Comparison of ENCODE assay signal across 13 mouse cellular contexts in the genomic region with DNA sequence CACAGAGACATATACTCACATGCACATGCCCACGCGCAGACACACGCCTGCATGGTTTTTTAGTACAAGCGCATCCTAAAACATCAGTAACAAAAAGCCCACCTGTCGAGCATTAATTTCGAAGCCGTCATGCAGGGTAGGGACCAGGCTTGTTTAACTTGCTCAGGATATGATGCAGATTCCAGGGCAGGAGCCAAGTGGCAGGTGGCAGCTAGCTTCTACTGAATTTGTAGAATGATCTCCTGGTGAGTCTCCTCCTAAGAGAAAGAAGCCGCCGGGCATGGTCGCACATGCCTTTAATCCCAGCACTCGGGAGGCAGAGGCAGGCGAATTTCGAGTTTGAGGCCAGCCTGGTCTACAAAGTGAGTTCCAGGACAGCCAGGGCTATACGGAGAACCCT. TPM values are rescaled to one million over a fixed set of nuclear protein-coding genes. Genes with fewer than 3 reads are reported as not detected.
"Had no signal": no experiment of that assay in that cellular context is flagged by ENCODE, and none has a peak within 500 bp of the region (broad histone marks: within the 10 kb centered on the region; RNA-seq: fewer than 3 reads in every experiment).

No protein-coding gene starts in this region.

- ATAC-seq: lung, postnatal 0 days had no signal

- DNase-seq: lung, adult 2 months; lung, postnatal 14 days; lung, postnatal 36 days; midbrain, embryonic 14.5 days; right cerebral cortex, postnatal 14 days; thymus, adult 2 months; thymus, postnatal 25 days; thymus, postnatal 4 days had no signal

RNA-seq across cellular contexts. Expression of gene Tmem217, which starts 46.9 kb away (rescaled TPM):
- total RNA-seq: megakaryocyte progenitor cell, adult 5-6 weeks; midbrain, postnatal 0 days; monocyte, adult 5-6 weeks; neutrophil, adult 5-6 weeks had no signal

RNA-seq across cellular contexts. Expression of gene Gm17657, which starts 49.6 kb away (rescaled TPM):
- total RNA-seq: megakaryocyte progenitor cell, adult 5-6 weeks; midbrain, postnatal 0 days; monocyte, adult 5-6 weeks; neutrophil, adult 5-6 weeks had no signal
